Mouse (Mus musculus): ENCODE data around the gene P2ry14.

Gene P2ry14

GRCm38 (mm10) chr3:59153424-59153823, at the start of gene P2ry14:
Gene P2ry14, minus strand, starts transcription at chr3:59153618.
- no peak for DNase-seq (ENCODE audit: low spot score)

GRCm38 (mm10) chr3:59197329-59197948, 44.0 kb upstream of the P2ry14 start:
- DNase-seq (ENCODE audit: low spot score) = no peak

- DNase-seq (ENCODE audit: low spot score) = no peak
These were observed 41.5 kb upstream of the P2ry14 start, which contains the start of gene Gpr87 for GRCm38 (mm10) chr3:59194938-59195337. Gene Gpr87, minus strand, starts transcription at chr3:59195104.

GRCm38 (mm10) chr3:59194099-59194498, 40.7 kb upstream of the P2ry14 start:
- no peak for DNase-seq (ENCODE audit: low spot score)

- DNase-seq (ENCODE audit: low spot score) = no peak
These were observed 38.3 kb upstream of the P2ry14 start for GRCm38 (mm10) chr3:59191674-59192073.

- no peak for DNase-seq (ENCODE audit: low spot score)
These were observed 33.9 kb upstream of the P2ry14 start for GRCm38 (mm10) chr3:59187336-59187735.

GRCm38 (mm10) chr3:59185662-59186061, 32.2 kb upstream of the P2ry14 start:
- DNase-seq (ENCODE audit: low spot score) = no peak

- no peak for DNase-seq (ENCODE audit: low spot score)
These were observed 28.7 kb upstream of the P2ry14 start for GRCm38 (mm10) chr3:59182129-59182528.

- DNase-seq (ENCODE audit: low spot score) = no peak
These were observed 27.7 kb upstream of the P2ry14 start for GRCm38 (mm10) chr3:59181134-59181533.

GRCm38 (mm10) chr3:59176871-59177270, 23.5 kb upstream of the P2ry14 start:
- DNase-seq (ENCODE audit: low spot score) = no peak

GRCm38 (mm10) chr3:59175234-59175633, 21.8 kb upstream of the P2ry14 start:
- peak; percentile 66 for DNase-seq (ENCODE audit: low spot score)

- no peak for DNase-seq (ENCODE audit: low spot score)
These were observed 21.2 kb upstream of the P2ry14 start for GRCm38 (mm10) chr3:59174426-59175154.

GRCm38 (mm10) chr3:59169921-59170627, 16.7 kb upstream of the P2ry14 start:
- DNase-seq (ENCODE audit: low spot score) = no peak

- no peak for DNase-seq (ENCODE audit: low spot score)
These were observed 15.8 kb upstream of the P2ry14 start for GRCm38 (mm10) chr3:59169215-59169614.

GRCm38 (mm10) chr3:59168476-59168875, 15.1 kb upstream of the P2ry14 start:
- no peak for DNase-seq (ENCODE audit: low spot score)

GRCm38 (mm10) chr3:59167417-59168054, 14.1 kb upstream of the P2ry14 start:
- no peak for DNase-seq (ENCODE audit: low spot score)

GRCm38 (mm10) chr3:59160465-59160864, 7.0 kb upstream of the P2ry14 start:
- DNase-seq (ENCODE audit: low spot score) = no peak

GRCm38 (mm10) chr3:59157048-59157447, 3.6 kb upstream of the P2ry14 start:
- DNase-seq (ENCODE audit: low spot score) = no peak

- DNase-seq (ENCODE audit: low spot score) = no peak
These were observed 2.0 kb upstream of the P2ry14 start for GRCm38 (mm10) chr3:59155404-59155803.

GRCm38 (mm10) chr3:59154888-59155287, 1.5 kb upstream of the P2ry14 start:
- DNase-seq (ENCODE audit: low spot score) = no peak

- no peak for DNase-seq (ENCODE audit: low spot score)
These were observed 2.8 kb downstream of the P2ry14 start for GRCm38 (mm10) chr3:59150624-59151023.

GRCm38 (mm10) chr3:59149646-59150045, 3.8 kb downstream of the P2ry14 start:
- no peak for DNase-seq (ENCODE audit: low spot score)

GRCm38 (mm10) chr3:59145194-59145593, 8.2 kb downstream of the P2ry14 start:
- no peak for DNase-seq (ENCODE audit: low spot score)
